Mouse (Mus musculus): ENCODE results near the gene Flii.

DNA sequence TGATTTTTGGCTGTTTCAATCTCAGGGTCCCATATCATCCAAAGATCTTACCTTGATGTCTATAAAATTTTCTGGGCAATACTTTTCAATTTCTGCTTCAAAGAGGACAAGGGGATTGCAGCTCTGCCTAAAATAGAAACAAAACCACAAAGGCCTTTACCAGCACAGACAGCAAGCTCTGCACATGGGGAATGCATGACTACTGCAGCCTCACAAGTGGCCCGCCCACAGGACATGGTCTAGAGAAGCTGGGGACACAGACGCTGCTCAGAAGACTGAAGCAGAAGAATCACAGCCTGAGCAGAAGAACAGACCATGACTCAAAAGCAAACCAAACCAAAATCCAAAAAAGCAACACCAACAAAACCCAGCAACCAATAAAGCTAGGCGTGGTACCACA, 34.6 kb upstream of the Flii start:
- no peak for TF ChIP-seq GATA1 (IDR thresholded peaks at IDR 0.05; ENCODE audit: borderline replicate concordance, low read length)
- TF ChIP-seq FLI1 (IDR thresholded peaks at IDR 0.05; ENCODE audit: low read length), result no peak

Data from megakaryocyte, embryonic 14.5 days (primary cell).